ENCODE assay signal across 20 mouse cellular contexts in genomic region chr2:28543894-28544293, GRCm38 (mm10). TPM values are rescaled to one million over a fixed set of nuclear protein-coding genes. Genes with fewer than 3 reads are reported as not detected.
DNase-seq lines count a peak whose midpoint lies in the region; ATAC-seq and TF ChIP-seq lines count a peak whose summit lies in the region.
"Had no signal": no experiment of that assay in that cellular context is flagged by ENCODE, and none has a peak within 500 bp of the region (broad histone marks: within the 10 kb centered on the region; RNA-seq: fewer than 3 reads in every experiment).

No protein-coding gene starts in this region.

- 67% methylated on average over 8 of the region's 8 CpGs for WGBS in hindbrain, postnatal 0 days
- WGBS in hindbrain, embryonic 11.5 days = 95% methylated on average over 8 of the region's 8 CpGs

- H3K27ac ChIP-seq in hindbrain, postnatal 0 days = peak overlapping the region; percentile 41; the same call in 1 of the 2 replicates
- H3K27ac ChIP-seq in hindbrain, embryonic 11.5 days (ENCODE audit: low read depth, low read length) = no peak overlapping the region
- H3K27ac ChIP-seq: embryonic facial prominence, embryonic 15.5 days; kidney, postnatal 0 days; left cerebral cortex, adult 2 months; liver, embryonic 12.5 days; neural tube, embryonic 15.5 days had no signal

- ATAC-seq in hindbrain, postnatal 0 days = no peak
- ATAC-seq in hindbrain, embryonic 11.5 days (ENCODE audit: low FRiP score) = no peak
- ATAC-seq: liver, embryonic 12.5 days had no signal

- peaks cover 17% of the 10 kb centered on the region for H3K4me1 ChIP-seq in hindbrain, postnatal 0 days (ENCODE audit: insufficient read depth, low read length)
- H3K4me1 ChIP-seq in hindbrain, embryonic 11.5 days (replicated peaks; ENCODE audit: control insufficient read depth, insufficient read depth, low read length) = peaks cover 8% of the 10 kb centered on the region

- no peak overlapping the region for H3K4me3 ChIP-seq in hindbrain, postnatal 0 days (ENCODE audit: low read length)
- no peak overlapping the region for H3K4me3 ChIP-seq in hindbrain, embryonic 11.5 days (ENCODE audit: low read depth, low read length)
- H3K4me3 ChIP-seq: embryonic facial prominence, embryonic 15.5 days; left cerebral cortex, adult 2 months; liver, embryonic 12.5 days; neural tube, embryonic 15.5 days had no signal

- no peaks in the 10 kb centered on the region for H3K9me3 ChIP-seq in hindbrain, postnatal 0 days (ENCODE audit: low read length)
- no peaks in the 10 kb centered on the region for H3K9me3 ChIP-seq in hindbrain, embryonic 11.5 days (ENCODE audit: control insufficient read depth, low read length)
- H3K9me3 ChIP-seq: embryonic facial prominence, embryonic 15.5 days; liver, embryonic 12.5 days; neural tube, embryonic 15.5 days had no signal

- no peak overlapping the region for H3K9ac ChIP-seq in hindbrain, postnatal 0 days (replicated peaks; ENCODE audit: low read length)
- H3K9ac ChIP-seq in hindbrain, embryonic 11.5 days (ENCODE audit: low read depth, low read length) = no peak overlapping the region
- H3K9ac ChIP-seq: embryonic facial prominence, embryonic 15.5 days; liver, embryonic 12.5 days; neural tube, embryonic 15.5 days had no signal

- peak; percentile 51 for DNase-seq in hindbrain, postnatal 0 days (ENCODE audit: low spot score)
- no peak for DNase-seq in hindbrain, embryonic 11.5 days (ENCODE audit: low spot score)
- DNase-seq in right cerebral cortex, postnatal 14 days = peak; percentile 61
- DNase-seq in right cerebral cortex, adult 18-20 months = no peak
- DNase-seq in cerebellum, adult 11 months = peak; percentile 90
- DNase-seq in cerebellum, postnatal 36 days = peak; percentile 96
- DNase-seq in thymus, postnatal 10 days (ENCODE audit: low spot score in 2 of 2) = no peak
- DNase-seq: lung, postnatal 14 days; thymus, postnatal 4 days had no signal

- no peak overlapping the region for H3K4me2 ChIP-seq in hindbrain, postnatal 0 days (ENCODE audit: low read depth, low read length)
- no peak overlapping the region for H3K4me2 ChIP-seq in hindbrain, embryonic 11.5 days (replicated peaks; ENCODE audit: low read depth, low read length)
- H3K4me2 ChIP-seq: embryonic facial prominence, embryonic 15.5 days; liver, embryonic 12.5 days; neural tube, embryonic 15.5 days had no signal

- peaks cover 55% of the 10 kb centered on the region for H3K36me3 ChIP-seq in hindbrain, postnatal 0 days (ENCODE audit: insufficient read depth, low read length)
- H3K36me3 ChIP-seq in hindbrain, embryonic 11.5 days (ENCODE audit: control insufficient read depth, insufficient read depth, low read length) = peaks cover 23% of the 10 kb centered on the region

- TF ChIP-seq CTCF in hindbrain, postnatal 0 days (IDR thresholded peaks at IDR 0.05; ENCODE audit: low read depth) = no peak

- H3K27me3 ChIP-seq in hindbrain, postnatal 0 days (ENCODE audit: insufficient read depth, low read length) = no peaks in the 10 kb centered on the region
- H3K27me3 ChIP-seq in hindbrain, embryonic 11.5 days (ENCODE audit: control insufficient read depth, insufficient read depth, low read length) = no peaks in the 10 kb centered on the region
- H3K27me3 ChIP-seq: CH12.LX; embryonic facial prominence, embryonic 15.5 days; liver, embryonic 12.5 days; neural tube, embryonic 15.5 days had no signal

RNA-seq across cellular contexts. Expression of gene Cel, which starts 19.3 kb away (rescaled TPM):
- not detected in 2 replicates for total RNA-seq in hindbrain, postnatal 0 days (2014; rRNA removed)
- not detected in 2 replicates for polyA plus RNA-seq in hindbrain, postnatal 0 days (2015; fragmentation: Nextera tagmentation; extraction: Ambion mirVana)
- polyA plus RNA-seq in hindbrain, embryonic 11.5 days (2014; fragmentation: Nextera tagmentation; extraction: Ambion mirVana) = not detected in 2 replicates
- total RNA-seq: adrenal gland, postnatal 36 days; CH12.LX; granulocyte monocyte progenitor cell, adult 5-6 weeks; left cerebral cortex, adult 2 months; monocyte, adult 5-6 weeks had no signal
- polyA plus RNA-seq: heart, postnatal 0 days; kidney, postnatal 0 days; liver, embryonic 12.5 days; stomach, embryonic 14.5 days had no signal

RNA-seq across cellular contexts. Expression of gene Ralgds, which starts 31.0 kb away (rescaled TPM):
- 263 and 266 TPM in 2 replicates for total RNA-seq in hindbrain, postnatal 0 days (2014; rRNA removed)
- 74.6 and 76.8 TPM in 2 replicates for polyA plus RNA-seq in hindbrain, postnatal 0 days (2015; fragmentation: Nextera tagmentation; extraction: Ambion mirVana)
- 55.9 and 63.0 TPM in 2 replicates for polyA plus RNA-seq in hindbrain, embryonic 11.5 days (2014; fragmentation: Nextera tagmentation; extraction: Ambion mirVana)

RNA-seq across cellular contexts. Expression of gene Gm10134, which starts 38.0 kb away (rescaled TPM):
- total RNA-seq in hindbrain, postnatal 0 days (2014; rRNA removed) = not detected in 2 replicates
- polyA plus RNA-seq in hindbrain, postnatal 0 days (2015; fragmentation: Nextera tagmentation; extraction: Ambion mirVana) = 4.0 and 4.8 TPM in 2 replicates
- polyA plus RNA-seq in hindbrain, embryonic 11.5 days (2014; fragmentation: Nextera tagmentation; extraction: Ambion mirVana) = 0.73 TPM in 1 of 2 replicates, not detected in the other
- total RNA-seq: CH12.LX; granulocyte monocyte progenitor cell, adult 5-6 weeks; monocyte, adult 5-6 weeks had no signal

RNA-seq across cellular contexts. Expression of gene Gtf3c5, which starts 39.7 kb away (rescaled TPM):
- total RNA-seq in hindbrain, postnatal 0 days (2014; rRNA removed) = 23.1 and 28.4 TPM in 2 replicates
- polyA plus RNA-seq in hindbrain, postnatal 0 days (2015; fragmentation: Nextera tagmentation; extraction: Ambion mirVana) = 27.4 and 29.5 TPM in 2 replicates
- 38.1 and 38.2 TPM in 2 replicates for polyA plus RNA-seq in hindbrain, embryonic 11.5 days (2014; fragmentation: Nextera tagmentation; extraction: Ambion mirVana)

RNA-seq across cellular contexts. Expression of gene Gbgt1, which starts 47.2 kb away (rescaled TPM):
- total RNA-seq in hindbrain, postnatal 0 days (2014; rRNA removed) = 3.7 and 8.2 TPM in 2 replicates
- polyA plus RNA-seq in hindbrain, postnatal 0 days (2015; fragmentation: Nextera tagmentation; extraction: Ambion mirVana) = 1.5 and 1.7 TPM in 2 replicates
- 0.38 and 1.1 TPM in 2 replicates for polyA plus RNA-seq in hindbrain, embryonic 11.5 days (2014; fragmentation: Nextera tagmentation; extraction: Ambion mirVana)
- total RNA-seq: CH12.LX; granulocyte monocyte progenitor cell, adult 5-6 weeks had no signal
- polyA plus RNA-seq: heart, postnatal 0 days had no signal

Comparison
In these comparisons a context has a peak if more than half of its experiments do, and no peak if none do; other contexts are left out.
1. DNase-seq: peak in hindbrain, postnatal 0 days (single experiment), right cerebral cortex, postnatal 14 days (single experiment), cerebellum, adult 11 months (single experiment) and cerebellum, postnatal 36 days (2 of 2); none in hindbrain, embryonic 11.5 days (single experiment), right cerebral cortex, adult 18-20 months (single experiment) and thymus, postnatal 10 days (0 of 2).